Mouse (Mus musculus): ENCODE measurements around the gene Maf. TPM values are rescaled to one million over a fixed set of nuclear protein-coding genes. Genes with fewer than 3 reads are reported as not detected.

Gene Maf
- polyA plus RNA-seq, 1 experiment from 2014 or later = 5.0 TPM

DNA sequence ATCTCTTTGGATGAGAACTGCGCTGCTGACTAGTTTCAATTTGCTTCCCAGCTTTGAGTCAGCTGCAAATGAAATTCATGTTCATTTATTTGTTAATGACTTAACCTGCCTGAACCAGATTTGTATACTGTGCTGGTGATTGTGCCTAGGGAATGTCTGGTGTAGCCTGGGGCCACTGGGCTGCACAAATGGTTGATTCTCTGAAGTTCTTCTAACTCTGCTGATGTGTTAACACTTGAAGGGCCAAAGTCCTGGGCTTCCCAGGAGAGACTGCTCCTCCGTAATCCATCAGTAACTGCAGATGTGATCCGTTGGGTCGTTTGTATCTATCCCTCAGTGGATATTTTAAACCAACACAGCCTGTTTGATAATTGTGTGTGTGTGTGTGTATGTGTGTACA, 7.7 kb upstream of the Maf start:
- WGBS = 77% methylated on average over 4 of the region's 4 CpGs
- Histone ChIP-seq H3K4me2 (ENCODE audit: low read depth, low read length) (no peak overlapping the region), H3K27ac (replicated peaks; ENCODE audit: low read depth, low read length) (no peak overlapping the region), H3K4me1 (ENCODE audit: control insufficient read depth, insufficient read depth, low read length) (no peaks in the 10 kb centered on the region), H3K9ac (replicated peaks; ENCODE audit: low read length) (no peak overlapping the region), H3K9me3 (replicated peaks; ENCODE audit: control insufficient read depth, low read length) (no peaks in the 10 kb centered on the region), H3K4me3 (ENCODE audit: low read depth, low read length) (no peak overlapping the region), H3K27me3 (ENCODE audit: control insufficient read depth, insufficient read depth, low read length) (peaks cover under 1% of the 10 kb centered on the region; the same call in 1 of the 2 replicates), H3K36me3 (replicated peaks; ENCODE audit: control insufficient read depth, insufficient read depth, low read depth, low read length) (no peaks in the 10 kb centered on the region)
- DNase-seq (ENCODE audit: low spot score) = no peak
- ATAC-seq (replicated peaks; ENCODE audit: insufficient number of reproducible peaks, low FRiP score, low TSS enrichment, low read depth) = no peak

DNA sequence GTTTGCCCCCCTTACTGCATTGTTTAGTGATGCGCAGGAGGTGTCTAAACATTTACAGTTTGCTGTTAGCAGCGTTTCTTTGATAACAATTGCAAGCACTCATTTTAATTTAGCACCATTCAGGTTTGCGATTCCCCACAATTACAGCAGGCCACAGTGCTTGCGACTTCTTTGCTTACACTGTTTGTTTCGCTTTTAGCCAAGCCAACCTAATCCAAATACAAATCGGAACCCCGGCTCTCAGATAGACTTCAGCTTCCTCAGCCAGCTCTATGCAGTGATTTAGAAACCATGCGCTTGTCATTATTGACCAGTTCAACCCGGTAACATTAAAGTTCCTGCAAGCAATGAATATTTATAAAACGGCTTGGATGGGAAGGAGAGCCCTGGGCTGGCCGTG, 3.5 kb upstream of the Maf start:
- no peak overlapping the region for H3K9ac ChIP-seq (replicated peaks; ENCODE audit: low read length)
- no peak for DNase-seq (ENCODE audit: low spot score)
- WGBS = 67% methylated on average over 11 of the region's 11 CpGs

DNA sequence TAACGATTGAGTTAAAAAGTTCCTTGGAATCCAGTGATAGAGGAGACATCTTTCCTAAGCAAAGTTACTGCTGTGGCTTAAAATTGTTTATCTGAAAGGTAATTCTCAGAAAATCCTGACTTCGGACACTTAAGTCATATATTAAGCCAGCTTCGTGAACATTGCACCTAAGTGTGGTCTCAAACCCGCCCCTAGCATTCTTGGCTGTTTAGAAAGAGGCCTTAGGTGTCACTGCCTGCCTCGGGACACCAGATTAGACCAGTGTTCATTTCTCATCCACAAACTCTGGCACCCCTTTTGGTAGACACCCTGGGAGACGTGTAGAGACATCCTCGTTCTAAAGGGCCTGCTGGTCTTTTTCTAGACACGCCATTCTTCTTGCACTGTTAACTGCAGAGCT, 2.3 kb upstream of the Maf start:
- H3K36me3 ChIP-seq (replicated peaks; ENCODE audit: control insufficient read depth, insufficient read depth, low read depth, low read length) = no peaks in the 10 kb centered on the region
- H3K27me3 ChIP-seq (ENCODE audit: control insufficient read depth, insufficient read depth, low read length) = peaks cover 3% of the 10 kb centered on the region; the same call in 1 of the 2 replicates

More for the DNA sequence above, 3.5 kb upstream of the Maf start:
- no peak for ATAC-seq (replicated peaks; ENCODE audit: insufficient number of reproducible peaks, low FRiP score, low TSS enrichment, low read depth)
- no peaks in the 10 kb centered on the region for H3K9me3 ChIP-seq (replicated peaks; ENCODE audit: control insufficient read depth, low read length)
- no peak overlapping the region for H3K4me3 ChIP-seq (ENCODE audit: low read depth, low read length)
- no peaks in the 10 kb centered on the region for H3K4me1 ChIP-seq (ENCODE audit: control insufficient read depth, insufficient read depth, low read length)
- no peak overlapping the region for H3K27ac ChIP-seq (replicated peaks; ENCODE audit: low read depth, low read length)
- peaks cover 3% of the 10 kb centered on the region; the same call in 1 of the 2 replicates for H3K27me3 ChIP-seq (ENCODE audit: control insufficient read depth, insufficient read depth, low read length)
- H3K4me2 ChIP-seq (ENCODE audit: low read depth, low read length) = no peak overlapping the region
- H3K36me3 ChIP-seq (replicated peaks; ENCODE audit: control insufficient read depth, insufficient read depth, low read depth, low read length) = no peaks in the 10 kb centered on the region

GRCm38 (mm10) chr8:115708936-115709780, 1.6 kb upstream of the Maf start:
- WGBS = under 1% methylated on average over 19 of the region's 19 CpGs
- DNase-seq (ENCODE audit: low spot score) (peak; percentile 92), ATAC-seq (replicated peaks; ENCODE audit: insufficient number of reproducible peaks, low FRiP score, low TSS enrichment, low read depth) (no peak)
- no peaks in the 10 kb centered on the region for H3K4me1 ChIP-seq (ENCODE audit: control insufficient read depth, insufficient read depth, low read length)
- H3K9me3 ChIP-seq (replicated peaks; ENCODE audit: control insufficient read depth, low read length) = no peaks in the 10 kb centered on the region
- H3K36me3 ChIP-seq (replicated peaks; ENCODE audit: control insufficient read depth, insufficient read depth, low read depth, low read length) = no peaks in the 10 kb centered on the region
- peaks cover 3% of the 10 kb centered on the region; the same call in 1 of the 2 replicates for H3K27me3 ChIP-seq (ENCODE audit: control insufficient read depth, insufficient read depth, low read length)
- no peak overlapping the region for H3K27ac ChIP-seq (replicated peaks; ENCODE audit: low read depth, low read length)
- H3K4me2 ChIP-seq (ENCODE audit: low read depth, low read length) = peak overlapping the region; percentile 93
- H3K9ac ChIP-seq (replicated peaks; ENCODE audit: low read length) = no peak overlapping the region; the same call in 1 of the 2 replicates
- H3K4me3 ChIP-seq (ENCODE audit: low read depth, low read length) = peak overlapping the region; percentile 61

More for the DNA sequence above, 2.3 kb upstream of the Maf start:
- Histone ChIP-seq H3K4me1 (ENCODE audit: control insufficient read depth, insufficient read depth, low read length) (no peaks in the 10 kb centered on the region), H3K4me3 (ENCODE audit: low read depth, low read length) (no peak overlapping the region), H3K9me3 (replicated peaks; ENCODE audit: control insufficient read depth, low read length) (no peaks in the 10 kb centered on the region), H3K27ac (replicated peaks; ENCODE audit: low read depth, low read length) (no peak overlapping the region), H3K4me2 (ENCODE audit: low read depth, low read length) (no peak overlapping the region), H3K9ac (replicated peaks; ENCODE audit: low read length) (no peak overlapping the region)
- ATAC-seq (replicated peaks; ENCODE audit: insufficient number of reproducible peaks, low FRiP score, low TSS enrichment, low read depth) = no peak
- 73% methylated on average over 8 of the region's 8 CpGs for WGBS
- DNase-seq (ENCODE audit: low spot score) = no peak

DNA sequence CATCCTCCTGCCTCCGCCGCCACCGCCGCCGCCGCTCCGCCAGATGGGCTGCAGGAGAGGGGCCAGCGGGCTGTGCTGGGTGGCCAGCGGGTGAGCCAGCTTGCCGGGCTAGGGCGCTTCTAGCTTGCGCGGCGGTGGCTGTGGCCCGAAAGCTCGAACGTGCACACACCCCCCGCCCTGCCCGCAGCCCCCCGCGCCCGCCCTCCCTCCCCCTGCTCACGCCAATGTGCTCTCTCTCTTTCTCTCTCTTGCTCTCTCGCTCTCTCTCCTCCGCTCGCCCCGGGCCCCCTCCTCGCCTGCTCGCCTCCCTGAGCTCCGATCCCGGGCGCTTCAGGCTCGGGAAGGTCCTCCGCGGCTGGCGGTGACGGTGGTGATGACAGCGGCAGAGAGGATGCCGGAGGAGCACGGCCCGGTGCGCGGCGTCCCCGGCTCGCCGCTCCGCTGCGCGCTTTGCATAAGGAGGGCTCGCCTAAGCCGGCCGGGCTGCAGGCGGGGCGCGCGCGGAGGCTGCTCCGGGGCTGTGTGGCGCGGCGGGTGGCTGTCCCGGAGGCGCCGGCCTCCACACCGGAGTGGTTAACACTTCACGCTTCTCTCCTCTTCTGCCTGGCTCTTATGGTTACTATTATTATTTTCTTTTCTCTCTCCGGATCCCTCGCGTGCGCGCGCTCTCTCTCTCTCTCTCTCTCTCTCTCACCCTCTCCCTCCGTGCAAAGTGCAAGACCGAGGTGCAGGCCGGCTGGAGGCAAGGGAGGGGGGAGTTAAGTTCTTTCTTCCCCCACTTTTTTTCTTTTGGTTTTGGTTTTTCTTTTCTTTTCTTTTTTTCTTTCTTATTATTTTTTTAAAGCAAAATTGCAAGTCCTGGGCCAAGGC, 498 bp downstream of the Maf start:
- H3K4me3 ChIP-seq (ENCODE audit: low read depth, low read length) = peak overlapping the region; percentile 61
- H3K9me3 ChIP-seq (replicated peaks; ENCODE audit: control insufficient read depth, low read length) = no peaks in the 10 kb centered on the region
- peak; percentile 72 for DNase-seq (ENCODE audit: low spot score)
- under 1% methylated on average over 50 of the region's 76 CpGs for WGBS
- H3K27ac ChIP-seq (replicated peaks; ENCODE audit: low read depth, low read length) = peak overlapping the region; percentile 72
- H3K36me3 ChIP-seq (replicated peaks; ENCODE audit: control insufficient read depth, insufficient read depth, low read depth, low read length) = no peaks in the 10 kb centered on the region
- peak overlapping the region; percentile 93 for H3K4me2 ChIP-seq (ENCODE audit: low read depth, low read length)
- peaks cover 3% of the 10 kb centered on the region; the same call in 1 of the 2 replicates for H3K27me3 ChIP-seq (ENCODE audit: control insufficient read depth, insufficient read depth, low read length)
- no peaks in the 10 kb centered on the region for H3K4me1 ChIP-seq (ENCODE audit: control insufficient read depth, insufficient read depth, low read length)
- peak; percentile 82 for ATAC-seq (replicated peaks; ENCODE audit: insufficient number of reproducible peaks, low FRiP score, low TSS enrichment, low read depth)
- H3K9ac ChIP-seq (replicated peaks; ENCODE audit: low read length) = peak overlapping the region; percentile 66

DNA sequence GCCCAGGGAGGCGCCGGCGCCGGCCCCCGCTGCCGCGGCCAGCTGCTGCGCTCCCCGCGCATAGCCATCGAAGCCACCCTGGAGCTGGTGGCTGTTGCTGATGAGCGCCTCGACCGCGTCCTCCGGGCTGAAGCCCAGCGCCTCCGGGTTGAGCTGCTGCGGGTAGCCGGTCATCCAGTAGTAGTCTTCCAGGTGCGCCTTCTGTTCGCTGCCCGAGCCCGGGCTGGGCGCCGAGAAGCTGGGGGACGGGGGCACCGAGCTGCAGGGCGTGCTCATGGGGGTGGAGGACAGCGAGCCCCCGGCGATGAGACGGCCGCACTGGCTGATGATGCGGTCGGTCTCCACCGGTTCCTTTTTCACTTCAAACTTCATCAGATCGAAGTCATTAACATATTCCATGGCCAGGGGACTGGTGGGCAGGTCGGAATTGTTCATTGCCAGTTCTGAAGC, 1.2 kb downstream of the Maf start:
- peak; percentile 44 for ATAC-seq (replicated peaks; ENCODE audit: insufficient number of reproducible peaks, low FRiP score, low TSS enrichment, low read depth)
- peak overlapping the region; percentile 72 for H3K27ac ChIP-seq (replicated peaks; ENCODE audit: low read depth, low read length)
- H3K27me3 ChIP-seq (ENCODE audit: control insufficient read depth, insufficient read depth, low read length) = peaks cover 3% of the 10 kb centered on the region; the same call in 1 of the 2 replicates
- DNase-seq (ENCODE audit: low spot score) = peak; percentile 31
- H3K4me3 ChIP-seq (ENCODE audit: low read depth, low read length) = peak overlapping the region; percentile 61
- H3K9ac ChIP-seq (replicated peaks; ENCODE audit: low read length) = peak overlapping the region; percentile 66
- no peaks in the 10 kb centered on the region for H3K9me3 ChIP-seq (replicated peaks; ENCODE audit: control insufficient read depth, low read length)
- H3K4me1 ChIP-seq (ENCODE audit: control insufficient read depth, insufficient read depth, low read length) = no peaks in the 10 kb centered on the region
- H3K36me3 ChIP-seq (replicated peaks; ENCODE audit: control insufficient read depth, insufficient read depth, low read depth, low read length) = no peaks in the 10 kb centered on the region
- WGBS = under 1% methylated on average over 36 of the region's 39 CpGs
- peak overlapping the region; percentile 93 for H3K4me2 ChIP-seq (ENCODE audit: low read depth, low read length)

- H3K27ac ChIP-seq (replicated peaks; ENCODE audit: low read depth, low read length) = no peak overlapping the region
Measured at GRCm38 (mm10) chr8:115705591-115706110, 1.9 kb downstream of the Maf start.

More at GRCm38 (mm10) chr8:115705591-115706110, 1.9 kb downstream of the Maf start:
- Histone ChIP-seq H3K36me3 (replicated peaks; ENCODE audit: control insufficient read depth, insufficient read depth, low read depth, low read length) (no peaks in the 10 kb centered on the region), H3K4me1 (ENCODE audit: control insufficient read depth, insufficient read depth, low read length) (no peaks in the 10 kb centered on the region), H3K27me3 (ENCODE audit: control insufficient read depth, insufficient read depth, low read length) (peaks cover 3% of the 10 kb centered on the region; the same call in 1 of the 2 replicates), H3K9ac (replicated peaks; ENCODE audit: low read length) (peak overlapping the region; percentile 66), H3K9me3 (replicated peaks; ENCODE audit: control insufficient read depth, low read length) (no peaks in the 10 kb centered on the region), H3K4me2 (ENCODE audit: low read depth, low read length) (peak overlapping the region; percentile 93), H3K4me3 (ENCODE audit: low read depth, low read length) (peak overlapping the region; percentile 61)
- no peak for ATAC-seq (replicated peaks; ENCODE audit: insufficient number of reproducible peaks, low FRiP score, low TSS enrichment, low read depth)
- WGBS = 0% methylated on average over 36 of the region's 36 CpGs
- DNase-seq (ENCODE audit: low spot score) = peak; percentile 67
